Mouse (Mus musculus) hindbrain, embryonic 13.5 days (tissue): Measurements from ENCODE around the gene Cmtm4. TPM values are rescaled to one million over a fixed set of nuclear protein-coding genes. Genes with fewer than 3 reads are reported as not detected.

ENCODE experiments used
- ATAC-seq: fragments of 200-750 bp; cut with Nextera tagmentation; 2 replicates; pipeline ENCODE4 v1.8.0; 2017; ENCODE audit warnings: moderate TSS enrichment; ENCODE audit not compliant: low FRiP score
- H3K27ac ChIP-seq: fragments of 300-500 bp; sonication (generic); 2 replicates; pipeline ENCODE4 v1.5.1; 2015; ENCODE audit warnings: inconsistent platforms, mild to moderate bottlenecking, moderate library complexity
- H3K27me3 ChIP-seq: fragments of 300-500 bp; sonication (generic); 2 replicates; pipeline ENCODE4 v1.6.1; 2015; ENCODE audit warnings: mild to moderate bottlenecking, inconsistent platforms
- H3K36me3 ChIP-seq: fragments of 300-500 bp; sonication (generic); 2 replicates; pipeline ENCODE4 v1.6.1; 2015; ENCODE audit warnings: mild to moderate bottlenecking, inconsistent platforms
- H3K4me1 ChIP-seq: fragments of 300-500 bp; sonication (generic); replicated peaks from 2 replicates; pipeline ENCODE4 v1.6.1; 2015; ENCODE audit warnings: inconsistent platforms
- H3K4me2 ChIP-seq: fragments of 300-500 bp; sonication (generic); 2 replicates; pipeline ENCODE4 v1.6.1; 2015; ENCODE audit warnings: inconsistent platforms, mild to moderate bottlenecking, moderate library complexity
- H3K4me3 ChIP-seq: fragments of 300-500 bp; sonication (generic); 2 replicates; pipeline ENCODE4 v1.5.1; 2015; ENCODE audit warnings: mild to moderate bottlenecking, inconsistent platforms
- H3K9ac ChIP-seq: fragments of 300-500 bp; sonication (generic); 2 replicates; pipeline ENCODE4 v1.6.1; 2015; ENCODE audit warnings: mild to moderate bottlenecking, inconsistent platforms
- H3K9me3 ChIP-seq: fragments of 300-500 bp; sonication (generic); 2 replicates; pipeline ENCODE4 v1.6.1; 2016; ENCODE audit warnings: inconsistent platforms
- WGBS: fragments of 180-500 bp; shearing (Covaris S2); methylation state at CpG from one replicate; pipeline ENCODE4 v1.1.7; 2015; 5-methylcytosine and 5-hydroxymethylcytosine counted together
- polyA plus RNA-seq: library from polyadenylated mRNA; unstranded; fragments of >200 nt; fragmentation: Nextera tagmentation; extraction: Ambion mirVana; gene quantifications from 2 replicates; pipeline ENCODE4 v1.2.1, GENCODE M21; 2015

Gene Cmtm4
- 2.1 and 2.3 TPM in 2 replicates for polyA plus RNA-seq

- H3K4me1 ChIP-seq = peaks cover 20% of the 10 kb centered on the region
- 6% methylated on average over 19 of the region's 54 CpGs for WGBS
- peak; percentile 82 for ATAC-seq
- peak within 1 kb of the TSS; percentile 90 for H3K4me2 ChIP-seq
- peak within 1 kb of the TSS; percentile 85 for H3K4me3 ChIP-seq
- H3K36me3 ChIP-seq = no peaks in the 10 kb centered on the region
- no peaks in the 10 kb centered on the region for H3K9me3 ChIP-seq
- peak within 1 kb of the TSS; percentile 94 for H3K9ac ChIP-seq
- H3K27ac ChIP-seq = peak within 1 kb of the TSS; percentile 89
- H3K27me3 ChIP-seq = no peaks in the 10 kb centered on the region
Observed at GRCm38 (mm10) chr8:104395703-104396357, at the start of gene Cmtm4. Cmtm4 (minus strand) TSS chr8:104395807.

GRCm38 (mm10) chr8:104445248-104445647 lies 49.6 kb upstream of the Cmtm4 start:
- no peak for ATAC-seq
- H3K27me3 ChIP-seq = no peaks in the 10 kb centered on the region
- H3K4me2 ChIP-seq = no peak overlapping the region
- no peak overlapping the region for H3K27ac ChIP-seq
- no peaks in the 10 kb centered on the region for H3K9me3 ChIP-seq
- 61% methylated on average over 6 of the region's 6 CpGs for WGBS
- H3K4me3 ChIP-seq = no peak overlapping the region
- H3K4me1 ChIP-seq = peaks cover 18% of the 10 kb centered on the region
- no peak overlapping the region for H3K9ac ChIP-seq
- peaks cover 5% of the 10 kb centered on the region for H3K36me3 ChIP-seq

GRCm38 (mm10) chr8:104443125-104443679 lies 47.6 kb upstream of the Cmtm4 start:
- Histone ChIP-seq H3K4me3 (peak overlapping the region; percentile 98), H3K9me3 (no peaks in the 10 kb centered on the region), H3K9ac (peak overlapping the region; percentile 99), H3K4me1 (peaks cover 19% of the 10 kb centered on the region), H3K4me2 (peak overlapping the region; percentile 93; the same call in 1 of the 2 replicates), H3K27ac (peak overlapping the region; percentile 94; the same call in 1 of the 2 replicates), H3K27me3 (no peaks in the 10 kb centered on the region), H3K36me3 (peaks cover 25% of the 10 kb centered on the region)
- peak; percentile 14 for ATAC-seq
- 69% methylated on average over 7 of the region's 7 CpGs for WGBS

GRCm38 (mm10) chr8:104442299-104443124 lies 46.9 kb upstream of the Cmtm4 start, which contains the start of gene Dync1li2:
Dync1li2 (minus strand) TSS chr8:104443047.
- Histone ChIP-seq H3K9ac (peak within 1 kb of the TSS; percentile 99), H3K4me2 (peak within 1 kb of the TSS; percentile 93), H3K9me3 (no peaks in the 10 kb centered on the region), H3K36me3 (peaks cover 30% of the 10 kb centered on the region), H3K4me3 (peak within 1 kb of the TSS; percentile 98), H3K4me1 (peaks cover 19% of the 10 kb centered on the region), H3K27me3 (no peaks in the 10 kb centered on the region), H3K27ac (peak within 1 kb of the TSS; percentile 94)
- WGBS = under 1% methylated on average over 63 of the region's 75 CpGs
- ATAC-seq = peak; percentile 90

- Histone ChIP-seq H3K4me2 (peak overlapping the region; percentile 93), H3K4me1 (peaks cover 19% of the 10 kb centered on the region), H3K9me3 (no peaks in the 10 kb centered on the region), H3K27me3 (no peaks in the 10 kb centered on the region), H3K27ac (peak overlapping the region; percentile 94), H3K4me3 (peak overlapping the region; percentile 98), H3K36me3 (peaks cover 39% of the 10 kb centered on the region), H3K9ac (peak overlapping the region; percentile 99)
- no peak for ATAC-seq
- 55% methylated on average over 7 of the region's 7 CpGs for whole genome bisulfite sequencing
Observed at GRCm38 (mm10) chr8:104441613-104442012, 46.0 kb upstream of the Cmtm4 start.

- 95% methylated on average over 8 of the region's 8 CpGs for WGBS
- Histone ChIP-seq H3K27ac (no peak overlapping the region), H3K27me3 (no peaks in the 10 kb centered on the region), H3K36me3 (peaks cover 60% of the 10 kb centered on the region), H3K9ac (no peak overlapping the region), H3K4me3 (no peak overlapping the region), H3K4me1 (peaks cover 40% of the 10 kb centered on the region), H3K4me2 (no peak overlapping the region), H3K9me3 (no peaks in the 10 kb centered on the region)
- ATAC-seq = no peak
Observed at GRCm38 (mm10) chr8:104439461-104439860, 43.9 kb upstream of the Cmtm4 start.

- no peak overlapping the region for H3K4me3 ChIP-seq
- peaks cover 77% of the 10 kb centered on the region for H3K36me3 ChIP-seq
- H3K27ac ChIP-seq = no peak overlapping the region
- H3K27me3 ChIP-seq = no peaks in the 10 kb centered on the region
- WGBS = 94% methylated on average over 13 of the region's 13 CpGs
- no peaks in the 10 kb centered on the region for H3K9me3 ChIP-seq
- no peak overlapping the region for H3K4me2 ChIP-seq
- no peak for ATAC-seq
- no peak overlapping the region for H3K9ac ChIP-seq
- peaks cover 42% of the 10 kb centered on the region for H3K4me1 ChIP-seq
Observed at GRCm38 (mm10) chr8:104437494-104438135, 42.0 kb upstream of the Cmtm4 start.

GRCm38 (mm10) chr8:104436591-104436990 lies 41.0 kb upstream of the Cmtm4 start:
- 95% methylated on average over 4 of the region's 4 CpGs for WGBS
- Histone ChIP-seq H3K4me2 (no peak overlapping the region), H3K36me3 (peaks cover 88% of the 10 kb centered on the region), H3K27me3 (no peaks in the 10 kb centered on the region), H3K4me3 (no peak overlapping the region), H3K9me3 (no peaks in the 10 kb centered on the region), H3K27ac (peak overlapping the region; percentile 58; the same call in 1 of the 2 replicates), H3K4me1 (peaks cover 38% of the 10 kb centered on the region), H3K9ac (no peak overlapping the region; the same call in 1 of the 2 replicates)
- ATAC-seq = no peak

- Histone ChIP-seq H3K9me3 (no peaks in the 10 kb centered on the region), H3K4me1 (peaks cover 32% of the 10 kb centered on the region), H3K36me3 (peaks cover 93% of the 10 kb centered on the region), H3K27ac (peak overlapping the region; percentile 66; the same call in 1 of the 2 replicates), H3K9ac (no peak overlapping the region), H3K4me2 (peak overlapping the region; percentile 8), H3K27me3 (no peaks in the 10 kb centered on the region), H3K4me3 (no peak overlapping the region)
- peak; percentile 93 for ATAC-seq
- 33% methylated on average over 12 of the region's 12 CpGs for WGBS
Observed at GRCm38 (mm10) chr8:104436038-104436437, 40.4 kb upstream of the Cmtm4 start.

GRCm38 (mm10) chr8:104434826-104435354 lies 39.3 kb upstream of the Cmtm4 start:
- no peak overlapping the region for H3K9ac ChIP-seq
- no peaks in the 10 kb centered on the region for H3K9me3 ChIP-seq
- H3K4me3 ChIP-seq = no peak overlapping the region
- H3K27me3 ChIP-seq = no peaks in the 10 kb centered on the region
- peaks cover 23% of the 10 kb centered on the region for H3K4me1 ChIP-seq
- peaks cover 96% of the 10 kb centered on the region for H3K36me3 ChIP-seq
- ATAC-seq = no peak
- H3K4me2 ChIP-seq = no peak overlapping the region
- H3K27ac ChIP-seq = no peak overlapping the region
- WGBS = 89% methylated on average over 18 of the region's 18 CpGs

- H3K27ac ChIP-seq = no peak overlapping the region
- H3K4me2 ChIP-seq = no peak overlapping the region
- H3K4me1 ChIP-seq = peaks cover 23% of the 10 kb centered on the region
- no peak overlapping the region for H3K4me3 ChIP-seq
- H3K36me3 ChIP-seq = peaks cover 96% of the 10 kb centered on the region
- H3K9me3 ChIP-seq = no peaks in the 10 kb centered on the region
- no peak overlapping the region for H3K9ac ChIP-seq
- ATAC-seq = no peak
- H3K27me3 ChIP-seq = no peaks in the 10 kb centered on the region
- WGBS = 87% methylated on average over 4 of the region's 4 CpGs
Observed at GRCm38 (mm10) chr8:104434275-104434674, 38.7 kb upstream of the Cmtm4 start.
